Mouse (Mus musculus): ENCODE measurements around the gene Mitf. TPM values are rescaled to one million over a fixed set of nuclear protein-coding genes. Genes with fewer than 3 reads are reported as not detected.

The Mitf gene
- 0.30 and 0.72 TPM in 2 replicates for polyA plus RNA-seq (2014; fragmentation: Nextera tagmentation; extraction: Ambion mirVana)

- Histone ChIP-seq H3K4me2 (peak within 1 kb of the TSS; percentile 99), H3K27ac (ENCODE audit: low read depth, low read length) (no peak within 1 kb of the TSS), H3K4me3 (ENCODE audit: low read depth, low read length) (peak within 1 kb of the TSS; percentile 67), H3K9ac (ENCODE audit: low read length) (peak within 1 kb of the TSS; percentile 65), H3K4me1 (ENCODE audit: control insufficient read depth, insufficient read depth, low read length) (peaks cover 5% of the 10 kb centered on the region), H3K36me3 (ENCODE audit: control insufficient read depth, insufficient read depth, low read length) (no peaks in the 10 kb centered on the region), H3K27me3 (ENCODE audit: control insufficient read depth, insufficient read depth, low read length) (no peaks in the 10 kb centered on the region; the same call in 1 of the 2 replicates), H3K9me3 (ENCODE audit: control insufficient read depth, low read length) (no peaks in the 10 kb centered on the region)
- peak; percentile 99 for ATAC-seq (ENCODE audit: low FRiP score)
- peak; percentile 99 for DNase-seq (ENCODE audit: low spot score, missing footprints)
- WGBS = under 1% methylated on average over 51 of the region's 51 CpGs
Observed at GRCm38 (mm10) chr6:97806781-97807743, at the start of gene Mitf. Mitf (plus strand) TSS chr6:97807052.

GRCm38 (mm10) chr6:97757361-97757760, 49.5 kb upstream of the Mitf start:
- H3K9me3 ChIP-seq (ENCODE audit: control insufficient read depth, low read length) = no peaks in the 10 kb centered on the region
- DNase-seq (ENCODE audit: low spot score, missing footprints) (no peak), ATAC-seq (ENCODE audit: low FRiP score) (no peak)
- H3K27me3 ChIP-seq (ENCODE audit: control insufficient read depth, insufficient read depth, low read length) = no peaks in the 10 kb centered on the region
- WGBS = 91% methylated on average over 2 of the region's 2 CpGs
- H3K9ac ChIP-seq (ENCODE audit: low read length) = no peak overlapping the region
- H3K27ac ChIP-seq (ENCODE audit: low read depth, low read length) = no peak overlapping the region
- H3K4me2 ChIP-seq = no peak overlapping the region
- no peaks in the 10 kb centered on the region for H3K4me1 ChIP-seq (ENCODE audit: control insufficient read depth, insufficient read depth, low read length)
- no peaks in the 10 kb centered on the region for H3K36me3 ChIP-seq (ENCODE audit: control insufficient read depth, insufficient read depth, low read length)
- no peak overlapping the region for H3K4me3 ChIP-seq (ENCODE audit: low read depth, low read length)

DNA sequence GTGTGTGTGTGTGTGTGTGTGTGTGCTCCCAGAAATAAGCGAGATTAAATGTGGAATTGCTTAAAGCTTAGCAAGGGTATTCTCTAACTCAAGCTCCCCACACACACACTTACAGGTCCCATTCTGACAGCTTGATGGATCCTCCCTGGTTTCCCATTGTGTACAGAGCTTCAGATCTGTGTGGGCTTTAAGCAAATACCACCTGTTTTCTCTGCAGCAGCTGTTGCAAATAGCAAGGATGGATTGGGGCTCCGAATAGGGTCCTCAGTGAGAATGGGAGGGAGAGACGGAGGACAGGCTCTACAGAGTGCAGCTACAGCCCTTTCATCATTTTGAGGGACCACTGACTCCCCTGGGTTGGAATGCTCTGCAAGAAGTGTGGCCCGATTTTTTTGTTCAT, 48.0 kb upstream of the Mitf start:
- no peak for DNase-seq (ENCODE audit: low spot score, missing footprints)
- peak; percentile 40; the same call in 1 of the 2 replicates for ATAC-seq (ENCODE audit: low FRiP score)

DNA sequence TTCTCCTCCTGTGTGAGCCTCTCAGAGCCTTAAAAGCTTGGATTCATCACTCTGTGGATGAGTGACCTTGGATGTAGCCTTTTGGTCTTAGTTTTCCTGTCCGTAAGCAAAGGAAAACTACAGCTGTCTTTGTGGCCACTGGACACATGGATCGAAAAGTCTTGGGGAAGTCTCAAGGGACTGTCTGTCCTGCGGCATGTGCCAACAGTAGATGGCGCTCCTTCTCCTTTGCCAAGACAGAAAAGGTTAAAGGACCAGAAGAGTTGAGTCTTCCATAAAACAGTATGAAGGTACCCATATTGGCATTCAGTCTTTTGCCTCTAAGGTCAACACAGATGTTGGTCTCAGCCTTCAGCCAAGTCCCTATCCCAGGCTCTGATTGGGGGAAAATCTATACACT, 47.6 kb upstream of the Mitf start:
- H3K27ac ChIP-seq (ENCODE audit: low read depth, low read length) = no peak overlapping the region
- ATAC-seq (ENCODE audit: low FRiP score) = peak; percentile 48; the same call in 1 of the 2 replicates

More for the DNA sequence above, 48.0 kb upstream of the Mitf start:
- H3K27ac ChIP-seq (ENCODE audit: low read depth, low read length) = no peak overlapping the region
- 67% methylated on average over 4 of the region's 4 CpGs for WGBS
- no peaks in the 10 kb centered on the region for H3K4me1 ChIP-seq (ENCODE audit: control insufficient read depth, insufficient read depth, low read length)
- H3K36me3 ChIP-seq (ENCODE audit: control insufficient read depth, insufficient read depth, low read length) = no peaks in the 10 kb centered on the region
- no peak overlapping the region for H3K4me3 ChIP-seq (ENCODE audit: low read depth, low read length)
- H3K27me3 ChIP-seq (ENCODE audit: control insufficient read depth, insufficient read depth, low read length) = no peaks in the 10 kb centered on the region
- no peaks in the 10 kb centered on the region for H3K9me3 ChIP-seq (ENCODE audit: control insufficient read depth, low read length)
- no peak overlapping the region for H3K4me2 ChIP-seq
- no peak overlapping the region for H3K9ac ChIP-seq (ENCODE audit: low read length)

GRCm38 (mm10) chr6:97761326-97761725, 45.5 kb upstream of the Mitf start:
- H3K4me1 ChIP-seq (ENCODE audit: control insufficient read depth, insufficient read depth, low read length) = no peaks in the 10 kb centered on the region
- H3K36me3 ChIP-seq (ENCODE audit: control insufficient read depth, insufficient read depth, low read length) = no peaks in the 10 kb centered on the region
- no peak overlapping the region for H3K4me3 ChIP-seq (ENCODE audit: low read depth, low read length)
- peak; percentile 84 for DNase-seq (ENCODE audit: low spot score, missing footprints)
- H3K4me2 ChIP-seq = no peak overlapping the region
- ATAC-seq (ENCODE audit: low FRiP score) = 0 out of 2 replicates have a peak, but pooled peaks have one; percentile 35
- WGBS = 13% methylated on average over 4 of the region's 4 CpGs
- H3K27me3 ChIP-seq (ENCODE audit: control insufficient read depth, insufficient read depth, low read length) = no peaks in the 10 kb centered on the region
- no peak overlapping the region for H3K9ac ChIP-seq (ENCODE audit: low read length)
- H3K27ac ChIP-seq (ENCODE audit: low read depth, low read length) = no peak overlapping the region
- H3K9me3 ChIP-seq (ENCODE audit: control insufficient read depth, low read length) = no peaks in the 10 kb centered on the region

More for the DNA sequence above, 47.6 kb upstream of the Mitf start:
- DNase-seq (ENCODE audit: low spot score, missing footprints) = peak; percentile 95
- Histone ChIP-seq H3K9me3 (ENCODE audit: control insufficient read depth, low read length) (no peaks in the 10 kb centered on the region), H3K4me3 (ENCODE audit: low read depth, low read length) (no peak overlapping the region), H3K9ac (ENCODE audit: low read length) (no peak overlapping the region), H3K36me3 (ENCODE audit: control insufficient read depth, insufficient read depth, low read length) (no peaks in the 10 kb centered on the region), H3K4me1 (ENCODE audit: control insufficient read depth, insufficient read depth, low read length) (no peaks in the 10 kb centered on the region), H3K4me2 (no peak overlapping the region), H3K27me3 (ENCODE audit: control insufficient read depth, insufficient read depth, low read length) (no peaks in the 10 kb centered on the region)
- WGBS = 21% methylated on average over 4 of the region's 4 CpGs

- no peaks in the 10 kb centered on the region for H3K9me3 ChIP-seq (ENCODE audit: control insufficient read depth, low read length)
Observed at GRCm38 (mm10) chr6:97763970-97764369, 42.9 kb upstream of the Mitf start.

GRCm38 (mm10) chr6:97767836-97768235, 39.0 kb upstream of the Mitf start:
- H3K9me3 ChIP-seq (ENCODE audit: control insufficient read depth, low read length) = no peaks in the 10 kb centered on the region
- H3K4me3 ChIP-seq (ENCODE audit: low read depth, low read length) = no peak overlapping the region
- no peaks in the 10 kb centered on the region for H3K36me3 ChIP-seq (ENCODE audit: control insufficient read depth, insufficient read depth, low read length)
- no peak overlapping the region for H3K4me2 ChIP-seq
- H3K9ac ChIP-seq (ENCODE audit: low read length) = no peak overlapping the region
- WGBS = 83% methylated on average over 2 of the region's 2 CpGs
- DNase-seq (ENCODE audit: low spot score, missing footprints) = no peak
- no peak for ATAC-seq (ENCODE audit: low FRiP score)
- no peaks in the 10 kb centered on the region for H3K27me3 ChIP-seq (ENCODE audit: control insufficient read depth, insufficient read depth, low read length)
- no peak overlapping the region for H3K27ac ChIP-seq (ENCODE audit: low read depth, low read length)
- no peaks in the 10 kb centered on the region for H3K4me1 ChIP-seq (ENCODE audit: control insufficient read depth, insufficient read depth, low read length)

More at GRCm38 (mm10) chr6:97763970-97764369, 42.9 kb upstream of the Mitf start:
- Histone ChIP-seq H3K27ac (ENCODE audit: low read depth, low read length) (no peak overlapping the region), H3K4me3 (ENCODE audit: low read depth, low read length) (no peak overlapping the region), H3K4me2 (no peak overlapping the region), H3K27me3 (ENCODE audit: control insufficient read depth, insufficient read depth, low read length) (no peaks in the 10 kb centered on the region), H3K36me3 (ENCODE audit: control insufficient read depth, insufficient read depth, low read length) (no peaks in the 10 kb centered on the region), H3K4me1 (ENCODE audit: control insufficient read depth, insufficient read depth, low read length) (no peaks in the 10 kb centered on the region), H3K9ac (ENCODE audit: low read length) (no peak overlapping the region)
- 62% methylated on average over 3 of the region's 3 CpGs for WGBS
- DNase-seq (ENCODE audit: low spot score, missing footprints) (peak; percentile 51), ATAC-seq (ENCODE audit: low FRiP score) (no peak)

DNA sequence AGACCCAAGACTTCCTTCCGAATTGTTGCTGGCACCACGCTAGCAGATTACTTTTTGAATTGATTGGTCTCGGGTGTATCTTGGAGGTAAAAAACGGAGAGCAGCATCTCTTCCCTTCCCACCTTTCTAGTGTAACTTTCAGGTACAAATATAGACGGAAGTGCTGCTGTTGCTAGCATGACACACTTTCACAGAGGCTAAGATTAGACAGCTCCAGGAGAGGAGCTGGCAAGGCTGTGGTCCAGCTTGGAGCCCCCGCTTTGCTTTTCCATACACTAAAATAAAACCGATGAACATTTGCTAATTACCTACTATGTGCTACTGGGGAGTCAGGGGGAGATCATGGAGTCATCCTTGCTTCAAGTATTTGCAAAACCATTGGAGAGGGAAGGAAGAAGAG, 37.3 kb upstream of the Mitf start:
- WGBS = 87% methylated on average over 7 of the region's 7 CpGs
- Histone ChIP-seq H3K36me3 (ENCODE audit: control insufficient read depth, insufficient read depth, low read length) (no peaks in the 10 kb centered on the region), H3K4me3 (ENCODE audit: low read depth, low read length) (no peak overlapping the region), H3K4me1 (ENCODE audit: control insufficient read depth, insufficient read depth, low read length) (no peaks in the 10 kb centered on the region), H3K9me3 (ENCODE audit: control insufficient read depth, low read length) (no peaks in the 10 kb centered on the region), H3K4me2 (no peak overlapping the region), H3K27me3 (ENCODE audit: control insufficient read depth, insufficient read depth, low read length) (no peaks in the 10 kb centered on the region), H3K9ac (ENCODE audit: low read length) (no peak overlapping the region), H3K27ac (ENCODE audit: low read depth, low read length) (no peak overlapping the region)
- DNase-seq (ENCODE audit: low spot score, missing footprints) (no peak), ATAC-seq (ENCODE audit: low FRiP score) (no peak)

- H3K27me3 ChIP-seq (ENCODE audit: control insufficient read depth, insufficient read depth, low read length) = no peaks in the 10 kb centered on the region
- WGBS = 91% methylated on average over 5 of the region's 5 CpGs
- no peak overlapping the region for H3K4me3 ChIP-seq (ENCODE audit: low read depth, low read length)
- H3K9ac ChIP-seq (ENCODE audit: low read length) = no peak overlapping the region
- ATAC-seq (ENCODE audit: low FRiP score) = no peak
- H3K4me1 ChIP-seq (ENCODE audit: control insufficient read depth, insufficient read depth, low read length) = no peaks in the 10 kb centered on the region
- no peaks in the 10 kb centered on the region for H3K9me3 ChIP-seq (ENCODE audit: control insufficient read depth, low read length)
- H3K36me3 ChIP-seq (ENCODE audit: control insufficient read depth, insufficient read depth, low read length) = no peaks in the 10 kb centered on the region
- no peak overlapping the region for H3K4me2 ChIP-seq
- H3K27ac ChIP-seq (ENCODE audit: low read depth, low read length) = no peak overlapping the region
- peak; percentile 35 for DNase-seq (ENCODE audit: low spot score, missing footprints)
Observed at GRCm38 (mm10) chr6:97781316-97781715, 25.5 kb upstream of the Mitf start.
